Mouse (Mus musculus) thymus, adult 2 months (tissue): Measurements from ENCODE around the gene Igsf6. TPM values are rescaled to one million over a fixed set of nuclear protein-coding genes. Genes with fewer than 3 reads are reported as not detected.

Experiments used
- DNase-seq: peaks from one replicate; pipeline ENCODE4 v3.0.0; 2021
- H3K27ac ChIP-seq: fragments of 200-500 bp; 2 replicates; pipeline ENCODE4 v1.5.1; 2012; ENCODE audit warnings: low read length, control low read depth; ENCODE audit not compliant: control insufficient read depth, insufficient read depth
- H3K27me3 ChIP-seq: fragments of 200-500 bp; 2 replicates; pipeline ENCODE4 v1.6.1; 2012; ENCODE audit warnings: mild to moderate bottlenecking, low read length, moderate library complexity, mixed read lengths; ENCODE audit not compliant: control insufficient read depth, insufficient read depth
- H3K36me3 ChIP-seq: fragments of 200-500 bp; 2 replicates; pipeline ENCODE4 v1.6.1; 2012; ENCODE audit warnings: mild to moderate bottlenecking, low read length, moderate library complexity; ENCODE audit not compliant: control insufficient read depth, insufficient read depth
- H3K4me1 ChIP-seq: fragments of 200-500 bp; replicated peaks from 2 replicates; pipeline ENCODE4 v1.6.1; 2012; ENCODE audit warnings: low read length; ENCODE audit not compliant: control insufficient read depth, insufficient read depth
- H3K4me3 ChIP-seq: fragments of 200-500 bp; 2 replicates; pipeline ENCODE4 v1.5.1; 2012; ENCODE audit warnings: mild to moderate bottlenecking, low read length, control low read depth, moderate library complexity; ENCODE audit not compliant: control insufficient read depth, insufficient read depth
- CTCF ChIP-seq: fragments of 200-500 bp; IDR thresholded peaks from 2 replicates; pipeline ENCODE4 v1.5.1; 2012; ENCODE audit warnings: mild to moderate bottlenecking, control low read depth, low read length, moderate library complexity, borderline replicate concordance; ENCODE audit not compliant: control insufficient read depth, poor library complexity, insufficient read depth; ENCODE audit errors: extremely low read depth
- POLR2A ChIP-seq: fragments of 200-500 bp; IDR thresholded peaks from 2 replicates; pipeline ENCODE4 v1.6.1; 2012; ENCODE audit warnings: mild to moderate bottlenecking, low read length, control low read depth, moderate library complexity; ENCODE audit not compliant: control insufficient read depth, poor library complexity, insufficient read depth; ENCODE audit errors: extremely low read depth
- WGBS: fragments of 180-500 bp; shearing (Covaris S2); methylation state at CpG from one replicate; pipeline ENCODE4 v1.1.7; 2018; 5-methylcytosine and 5-hydroxymethylcytosine counted together
- polyA plus RNA-seq: library from polyadenylated mRNA; depleted of rRNA; stranded (reverse); fragments of >200 nt; gene quantifications from 2 replicates; pipeline ENCODE4 v1.2.3, GENCODE M21; 2012

The Igsf6 gene
- polyA plus RNA-seq, 1 experiment: 1.4 TPM

DNA sequence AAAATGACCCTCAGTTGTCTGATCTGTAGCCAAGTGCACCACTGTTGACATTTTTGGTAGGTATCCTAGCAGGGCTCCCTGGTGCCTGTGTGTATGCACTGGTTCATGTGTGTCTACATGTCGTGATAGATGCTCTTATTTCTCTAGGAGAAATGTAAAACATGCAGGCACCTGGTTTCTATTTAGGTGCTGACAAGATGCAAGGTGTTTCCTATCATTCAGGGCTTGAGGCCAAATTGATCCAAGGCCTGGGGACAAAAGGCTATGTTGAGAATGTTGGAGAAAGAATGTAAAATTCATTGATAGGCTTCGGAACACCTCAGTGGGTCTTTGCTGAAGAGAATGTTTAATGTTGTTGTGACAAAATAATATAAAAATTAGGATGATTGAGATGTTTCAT, 7.4 kb upstream of the Igsf6 start:
- Histone ChIP-seq H3K4me1 (no peaks in the 10 kb centered on the region), H3K36me3 (no peaks in the 10 kb centered on the region; the same call in 1 of the 2 replicates)
- 89% methylated on average over 2 of the region's 2 CpGs for WGBS

DNA sequence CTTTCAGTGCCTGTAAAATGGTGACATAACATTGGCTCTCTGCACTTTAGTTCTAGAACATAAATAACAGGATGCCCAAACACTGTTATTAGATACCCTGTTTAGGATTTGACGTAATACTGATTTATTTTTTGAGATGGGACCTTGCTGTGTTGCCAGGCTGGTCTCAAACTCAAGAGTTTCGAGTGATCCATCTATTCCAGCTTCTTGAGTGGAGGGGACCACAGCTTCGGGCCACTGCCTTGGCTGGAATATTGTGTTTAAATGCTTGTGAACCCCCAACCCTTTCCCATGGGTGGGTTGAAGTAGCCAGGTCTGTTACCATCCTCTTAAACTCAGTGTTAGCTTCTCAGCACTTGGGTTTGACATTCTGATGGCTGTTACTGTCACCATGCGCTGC, 7.0 kb upstream of the Igsf6 start, which contains the start of gene Otoa:
Gene Otoa, plus strand, starts transcription at position 301 of the 400 bp plus-strand sequence.
- WGBS: 94% methylated on average over 4 of the region's 4 CpGs
- Histone ChIP-seq H3K4me3 (no peak within 1 kb of the TSS), H3K36me3 (no peaks in the 10 kb centered on the region; the same call in 1 of the 2 replicates), H3K27me3 (no peaks in the 10 kb centered on the region), H3K27ac (no peak within 1 kb of the TSS), H3K4me1 (no peaks in the 10 kb centered on the region)
- no peak for DNase-seq
- TF ChIP-seq CTCF (no peak), POLR2A (no peak)

More for the DNA sequence above, 7.4 kb upstream of the Igsf6 start:
- TF ChIP-seq POLR2A (no peak), CTCF (no peak)
- Histone ChIP-seq H3K27ac (no peak overlapping the region), H3K27me3 (no peaks in the 10 kb centered on the region), H3K4me3 (no peak overlapping the region)
- DNase-seq: no peak

DNA sequence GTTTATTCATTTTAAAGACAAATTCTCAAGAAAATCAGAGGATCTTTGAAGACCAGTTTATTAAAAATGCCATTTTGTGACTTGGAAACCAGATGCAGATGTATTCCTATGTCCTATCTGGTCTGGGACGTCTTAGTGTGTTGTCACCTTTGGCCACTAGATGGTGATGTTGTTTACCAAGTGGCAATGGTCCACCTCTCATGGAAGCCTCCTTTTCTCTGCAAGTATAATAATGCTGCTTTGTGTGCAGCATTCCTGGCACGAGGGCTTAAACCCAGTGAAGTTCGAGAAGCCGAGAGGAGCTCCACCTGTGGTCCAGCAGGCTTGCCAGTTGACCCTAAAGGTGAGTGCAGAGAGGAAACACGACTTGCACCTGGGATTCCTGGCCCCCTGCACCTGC, 3.5 kb upstream of the Igsf6 start:
- Histone ChIP-seq H3K4me1 (no peaks in the 10 kb centered on the region), H3K4me3 (no peak overlapping the region), H3K36me3 (no peaks in the 10 kb centered on the region; the same call in 1 of the 2 replicates), H3K27me3 (no peaks in the 10 kb centered on the region), H3K27ac (no peak overlapping the region)
- no peak for TF ChIP-seq POLR2A
- peak; percentile 31; the same call in 1 of the 2 replicates for TF ChIP-seq CTCF
- DNase-seq: peak; percentile 56
- WGBS: 63% methylated on average over 5 of the region's 5 CpGs

DNA sequence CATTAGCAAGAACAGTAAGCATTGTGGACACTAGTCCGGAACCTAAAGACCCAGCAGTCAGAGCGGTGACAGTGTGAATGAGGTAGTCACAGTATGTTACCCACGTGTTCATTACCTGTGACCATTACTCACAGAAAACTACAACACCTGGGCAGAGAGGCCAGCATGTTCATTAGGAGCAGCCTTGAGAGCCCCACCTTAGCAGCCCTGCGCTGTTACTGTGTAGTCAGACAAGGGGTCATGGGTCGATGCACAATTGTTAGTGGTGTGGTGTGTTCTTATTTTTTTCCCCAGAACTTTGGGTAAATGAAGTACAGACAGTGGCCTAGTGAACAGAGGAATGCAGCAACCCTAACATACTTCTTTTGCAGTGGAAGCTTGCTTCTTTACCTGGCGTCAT, 2.9 kb upstream of the Igsf6 start:
- no peak overlapping the region for H3K27ac ChIP-seq
- DNase-seq: no peak
- H3K36me3 ChIP-seq: no peaks in the 10 kb centered on the region; the same call in 1 of the 2 replicates
- no peaks in the 10 kb centered on the region for H3K27me3 ChIP-seq
- 94% methylated on average over 6 of the region's 6 CpGs for WGBS
- H3K4me1 ChIP-seq: no peaks in the 10 kb centered on the region
- H3K4me3 ChIP-seq: no peak overlapping the region
- TF ChIP-seq CTCF (no peak), POLR2A (no peak)

DNA sequence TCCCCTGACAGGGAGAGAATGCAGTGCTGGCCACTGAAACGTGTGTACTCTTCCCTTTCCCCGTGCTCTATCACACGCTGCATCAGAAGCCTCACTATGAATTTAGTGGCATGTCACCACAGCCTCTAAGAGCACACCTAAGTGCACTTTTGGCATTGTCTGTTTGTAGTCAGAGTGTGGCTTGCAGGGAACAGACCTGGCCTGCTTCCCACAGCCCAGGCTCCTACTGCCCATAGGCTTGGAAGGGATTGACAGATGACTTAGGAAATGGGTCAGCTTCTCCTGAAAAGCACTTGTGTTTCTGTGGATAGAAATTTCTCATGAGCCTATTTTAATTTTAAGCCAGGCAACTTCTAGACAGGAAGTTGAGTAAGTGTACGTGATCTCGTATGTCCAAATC, 1.0 kb upstream of the Igsf6 start:
- H3K4me3 ChIP-seq: no peak overlapping the region
- TF ChIP-seq POLR2A: no peak
- no peak for TF ChIP-seq CTCF
- H3K27ac ChIP-seq: no peak overlapping the region
- DNase-seq: no peak
- no peaks in the 10 kb centered on the region for H3K4me1 ChIP-seq
- no peaks in the 10 kb centered on the region; the same call in 1 of the 2 replicates for H3K36me3 ChIP-seq
- 87% methylated on average over 5 of the region's 5 CpGs for WGBS
- H3K27me3 ChIP-seq: no peaks in the 10 kb centered on the region

DNA sequence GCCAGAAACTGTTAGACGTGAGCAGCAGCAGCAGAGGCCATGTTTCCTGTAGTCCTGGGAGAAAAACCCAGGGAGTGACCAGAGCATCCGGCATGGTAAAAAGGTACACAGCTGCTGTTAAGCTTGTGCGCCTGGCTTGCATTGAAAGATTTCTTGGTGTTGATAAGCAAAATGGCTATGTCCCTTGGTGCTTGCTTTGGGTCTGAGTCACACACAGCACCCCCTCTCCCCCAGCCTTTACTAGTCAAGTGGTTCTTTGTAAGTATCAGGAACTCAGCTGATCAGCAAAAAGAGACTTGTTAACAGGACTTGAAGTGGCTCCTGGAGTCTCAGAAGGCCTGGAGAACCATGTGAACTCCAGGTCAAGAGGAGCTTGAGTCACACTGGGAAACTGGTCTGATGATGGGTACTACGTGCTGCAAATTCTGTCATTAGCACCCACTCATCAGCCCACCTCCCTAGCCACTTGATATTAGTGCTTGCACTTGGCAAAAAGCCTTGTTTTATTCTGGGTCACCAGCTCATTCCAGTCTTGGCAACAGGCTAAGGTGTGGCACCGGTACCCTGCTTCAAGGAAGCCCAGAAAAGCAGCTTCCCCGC, 529 bp upstream of the Igsf6 start:
- no peak for TF ChIP-seq CTCF
- no peak for TF ChIP-seq POLR2A
- Histone ChIP-seq H3K27ac (no peak overlapping the region), H3K4me1 (no peaks in the 10 kb centered on the region), H3K27me3 (no peaks in the 10 kb centered on the region), H3K36me3 (no peaks in the 10 kb centered on the region; the same call in 1 of the 2 replicates), H3K4me3 (no peak overlapping the region)
- DNase-seq: no peak
- 90% methylated on average over 6 of the region's 6 CpGs for WGBS
